Mouse (Mus musculus) limb, embryonic 14.5 days (tissue): ENCODE results near the gene Zfp664. TPM values are rescaled to one million over a fixed set of nuclear protein-coding genes. Genes with fewer than 3 reads are reported as not detected.

Source experiments
- ATAC-seq: fragments of 200-750 bp; cut with Nextera tagmentation; 2 replicates; pipeline ENCODE4 v1.8.0; 2017; ENCODE audit warnings: low read depth, moderate number of reproducible peaks, moderate TSS enrichment; ENCODE audit not compliant: low FRiP score
- DNase-seq: peaks from one replicate; pipeline ENCODE4 v3.0.0-alpha.2; 2015; ENCODE audit warnings: low spot score
- H3K27ac ChIP-seq: fragments of 300-500 bp; sonication (generic); replicated peaks from 2 replicates; pipeline ENCODE4 v1.5.1; 2014; ENCODE audit warnings: low read depth, mild to moderate bottlenecking, low read length, moderate library complexity, mixed read lengths
- H3K27me3 ChIP-seq: fragments of 300-500 bp; sonication (generic); 2 replicates; pipeline ENCODE4 v1.6.1; 2014; ENCODE audit warnings: low read length, mixed read lengths; ENCODE audit not compliant: control insufficient read depth, insufficient read depth
- H3K36me3 ChIP-seq: fragments of 300-500 bp; sonication (generic); 2 replicates; pipeline ENCODE4 v1.6.1; 2014; ENCODE audit warnings: mild to moderate bottlenecking, low read length, moderate library complexity, mixed read lengths; ENCODE audit not compliant: control insufficient read depth, insufficient read depth
- H3K4me1 ChIP-seq: fragments of 300-500 bp; sonication (generic); 2 replicates; pipeline ENCODE4 v1.6.1; 2014; ENCODE audit warnings: antibody characterized with exemption, low read length, mixed read lengths; ENCODE audit not compliant: control insufficient read depth, insufficient read depth
- H3K4me2 ChIP-seq: fragments of 300-500 bp; sonication (generic); replicated peaks from 2 replicates; pipeline ENCODE4 v1.6.1; 2014; ENCODE audit warnings: low read depth, mild to moderate bottlenecking, low read length, moderate library complexity; ENCODE audit not compliant: severe bottlenecking
- H3K4me3 ChIP-seq: fragments of 300-500 bp; sonication (generic); replicated peaks from 2 replicates; pipeline ENCODE4 v1.5.1; 2014; ENCODE audit warnings: low read length
- H3K9ac ChIP-seq: fragments of 300-500 bp; sonication (generic); 2 replicates; pipeline ENCODE4 v1.6.1; 2014; ENCODE audit warnings: mild to moderate bottlenecking, low read depth, low read length, moderate library complexity; ENCODE audit not compliant: severe bottlenecking
- H3K9me3 ChIP-seq: fragments of 300-500 bp; sonication (generic); 2 replicates; pipeline ENCODE4 v1.6.1; 2016; ENCODE audit warnings: low read length; ENCODE audit not compliant: control insufficient read depth
- POLR2A ChIP-seq: fragments of 200-500 bp; IDR thresholded peaks from 2 replicates; pipeline ENCODE4 v1.8.0; 2012; ENCODE audit warnings: inconsistent platforms, mild to moderate bottlenecking, moderate library complexity, borderline replicate concordance; ENCODE audit not compliant: insufficient read depth, insufficient read length; ENCODE audit errors: extremely low read depth
- WGBS: fragments of 180-500 bp; shearing (Covaris S2); extraction: QIAGEN DNeasy Blood & Tissue Kit; methylation state at CpG from one replicate; pipeline ENCODE4 v1.1.7; 2014; 5-methylcytosine and 5-hydroxymethylcytosine counted together
- polyA plus RNA-seq, 2 experiments: library from polyadenylated mRNA; depleted of rRNA in 1 of 2; stranded (reverse) in 1 of 2; unstranded in 1 of 2; fragments of >200 nt; fragmentation: Nextera tagmentation in 1 of 2; extraction: Ambion mirVana in 1 of 2; gene quantifications; 2 replicates each; pipeline versions ENCODE4 v1.2.1 to v1.2.3; 2012 to 2014

Zfp664 gene
- 52.4 and 52.7 TPM in 2 replicates for polyA plus RNA-seq (2012; rRNA removed)
- polyA plus RNA-seq (2014; fragmentation: Nextera tagmentation; extraction: Ambion mirVana) = 65.7 and 76.3 TPM in 2 replicates

DNA sequence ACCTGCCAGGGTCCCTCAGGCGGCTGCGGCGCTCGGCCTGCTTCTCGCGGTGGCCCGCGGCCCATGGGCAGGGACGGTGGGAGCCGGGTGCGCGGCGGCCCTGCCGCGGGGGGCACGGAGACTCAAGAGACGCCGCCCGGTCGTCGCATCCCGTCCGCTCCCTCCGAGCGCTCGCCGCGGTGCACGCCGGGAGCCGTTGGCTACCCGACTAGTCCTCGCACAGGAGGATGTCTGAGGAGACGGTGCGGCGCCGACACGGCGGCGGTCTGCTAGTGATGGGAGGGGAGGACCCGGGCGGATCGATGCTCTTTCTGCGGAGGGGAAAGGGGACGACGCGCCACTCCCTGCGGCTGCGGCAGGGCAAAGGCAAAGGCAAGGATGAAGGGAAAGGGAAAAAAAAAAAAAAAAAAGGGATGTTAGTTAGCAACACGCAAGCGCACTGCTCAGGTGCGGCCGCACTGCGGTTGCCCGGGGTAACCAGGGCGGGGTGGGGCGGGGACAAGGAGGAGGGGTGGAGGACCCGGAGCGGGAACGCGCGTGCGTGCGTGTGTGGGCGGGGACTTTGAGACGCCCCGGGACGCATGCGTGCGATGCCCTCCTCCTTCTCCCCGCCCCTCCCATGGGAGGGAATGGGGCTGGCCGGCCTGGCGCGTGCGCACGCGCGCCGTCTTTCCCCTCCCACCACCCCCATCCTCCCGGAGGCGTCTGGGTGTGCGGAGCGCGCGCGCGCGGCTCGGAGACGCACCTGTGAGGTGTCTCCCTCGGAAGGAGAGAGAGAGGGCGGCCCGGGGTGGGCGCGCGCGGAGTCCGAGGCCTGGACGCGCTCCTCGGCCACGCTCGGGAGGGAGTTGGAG, at the start of gene Zfp664, which contains the start of gene Ccdc92:
Zfp664 (plus strand) TSS at position 679 of the 854 bp plus-strand sequence.
Ccdc92 (minus strand) TSS at position 412 of the 854 bp plus-strand sequence.
- peaks cover 6% of the 10 kb centered on the region for H3K4me1 ChIP-seq
- DNase-seq (peak; percentile 97), ATAC-seq (peak; percentile 96)
- H3K36me3 ChIP-seq = peaks cover 10% of the 10 kb centered on the region; the same call in 1 of the 2 replicates
- peak within 1 kb of the TSS; percentile 82 for H3K27ac ChIP-seq
- H3K27me3 ChIP-seq = peaks cover 17% of the 10 kb centered on the region
- H3K4me3 ChIP-seq = peak within 1 kb of the TSS; percentile 97
- no peaks in the 10 kb centered on the region for H3K9me3 ChIP-seq
- H3K9ac ChIP-seq = peak within 1 kb of the TSS; percentile 90
- 1% methylated on average over 66 of the region's 103 CpGs for WGBS
- peak within 1 kb of the TSS; percentile 96 for H3K4me2 ChIP-seq
- TF ChIP-seq POLR2A = peak; percentile 68; the same call in 1 of the 2 replicates

GRCm38 (mm10) chr5:124814797-124815196, 47.7 kb upstream of the Zfp664 start:
- H3K27ac ChIP-seq = no peak overlapping the region
- no peak for ATAC-seq
- H3K4me3 ChIP-seq = no peak overlapping the region
- WGBS = 56% methylated on average over 5 of the region's 5 CpGs
- no peaks in the 10 kb centered on the region for H3K36me3 ChIP-seq
- DNase-seq = no peak
- no peaks in the 10 kb centered on the region for H3K27me3 ChIP-seq
- no peaks in the 10 kb centered on the region; the same call in 1 of the 2 replicates for H3K9me3 ChIP-seq
- TF ChIP-seq POLR2A = no peak
- no peak overlapping the region for H3K4me2 ChIP-seq
- no peaks in the 10 kb centered on the region for H3K4me1 ChIP-seq
- no peak overlapping the region for H3K9ac ChIP-seq

DNA sequence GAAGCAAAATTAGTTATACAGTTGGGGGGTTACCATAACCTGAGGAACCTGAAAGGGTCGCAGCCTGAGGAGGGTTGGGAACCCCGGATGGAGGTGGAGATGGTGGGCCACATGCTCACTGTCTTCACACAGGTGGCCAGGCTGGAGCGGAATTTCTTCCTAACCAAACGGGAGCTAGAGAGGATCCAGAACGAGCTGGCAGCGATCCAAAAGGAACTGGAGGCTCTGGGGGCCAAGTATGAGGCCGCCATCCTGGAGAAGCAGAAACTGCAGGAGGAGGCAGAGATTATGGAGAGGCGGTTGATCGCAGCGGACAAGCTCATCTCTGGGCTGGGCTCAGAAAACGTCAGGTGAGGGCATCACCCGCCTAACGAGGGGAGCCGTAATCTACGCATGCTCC, 45.4 kb upstream of the Zfp664 start:
- no peaks in the 10 kb centered on the region for H3K27me3 ChIP-seq
- TF ChIP-seq POLR2A = no peak
- no peaks in the 10 kb centered on the region for H3K36me3 ChIP-seq
- no peak for DNase-seq
- no peak overlapping the region for H3K4me3 ChIP-seq
- 73% methylated on average over 15 of the region's 15 CpGs for WGBS
- peaks cover 7% of the 10 kb centered on the region; the same call in 1 of the 2 replicates for H3K4me1 ChIP-seq
- ATAC-seq = no peak
- no peak overlapping the region for H3K9ac ChIP-seq
- H3K9me3 ChIP-seq = no peaks in the 10 kb centered on the region; the same call in 1 of the 2 replicates
- H3K4me2 ChIP-seq = no peak overlapping the region
- H3K27ac ChIP-seq = no peak overlapping the region

- H3K9me3 ChIP-seq = no peaks in the 10 kb centered on the region; the same call in 1 of the 2 replicates
- no peak overlapping the region for H3K4me3 ChIP-seq
- H3K4me2 ChIP-seq = peak overlapping the region; percentile 19
- DNase-seq (peak; percentile 74), ATAC-seq (peak; percentile 83)
- H3K36me3 ChIP-seq = no peaks in the 10 kb centered on the region
- TF ChIP-seq POLR2A = no peak
- peak overlapping the region; percentile 19; the same call in 1 of the 2 replicates for H3K27ac ChIP-seq
- H3K27me3 ChIP-seq = no peaks in the 10 kb centered on the region
- 49% methylated on average over 18 of the region's 18 CpGs for WGBS
- no peak overlapping the region for H3K9ac ChIP-seq
- H3K4me1 ChIP-seq = peaks cover 17% of the 10 kb centered on the region
Observed at GRCm38 (mm10) chr5:124822128-124822894, 40.2 kb upstream of the Zfp664 start.

- Histone ChIP-seq H3K9ac (no peak overlapping the region), H3K36me3 (no peaks in the 10 kb centered on the region), H3K4me3 (no peak overlapping the region), H3K27me3 (no peaks in the 10 kb centered on the region), H3K4me1 (no peaks in the 10 kb centered on the region), H3K4me2 (no peak overlapping the region), H3K9me3 (no peaks in the 10 kb centered on the region), H3K27ac (no peak overlapping the region)
- TF ChIP-seq POLR2A = no peak
- DNase-seq (no peak), ATAC-seq (no peak)
- 95% methylated on average over 12 of the region's 12 CpGs for WGBS
Observed at GRCm38 (mm10) chr5:124830331-124830730, 32.2 kb upstream of the Zfp664 start.
